Mouse (Mus musculus): ENCODE data around the gene Csnk1g2. TPM values are rescaled to one million over a fixed set of nuclear protein-coding genes. Genes with fewer than 3 reads are reported as not detected.

Csnk1g2 gene
- polyA plus RNA-seq, 1 experiment from 2014 or later = 134 TPM

DNA sequence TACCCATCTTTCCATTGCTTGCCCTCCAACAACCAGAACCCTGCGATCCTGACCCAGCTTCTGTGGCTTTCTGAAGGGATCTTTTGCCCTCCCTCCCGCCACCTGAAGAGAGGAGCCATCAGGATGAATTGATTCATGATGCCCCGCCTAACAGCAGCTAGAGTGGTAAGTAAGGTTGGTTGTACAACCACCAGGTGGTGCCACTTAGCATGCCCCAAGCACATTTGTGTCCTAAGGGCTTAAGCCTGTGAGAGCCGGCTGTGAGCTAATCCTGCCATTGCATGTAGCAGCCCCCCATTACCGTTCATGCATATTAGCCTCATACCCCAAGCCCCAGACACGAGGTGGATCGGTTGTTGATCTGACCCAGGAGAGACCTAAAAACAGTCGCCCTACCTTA is 43.7 kb upstream of the Csnk1g2 start:
- H3K27me3 ChIP-seq (ENCODE audit: control insufficient read depth, insufficient read depth, low read length) = no peaks in the 10 kb centered on the region
- H3K9ac ChIP-seq (ENCODE audit: low read length) = no peak overlapping the region
- no peaks in the 10 kb centered on the region for H3K9me3 ChIP-seq (ENCODE audit: control insufficient read depth, low read length)
- no peak for ATAC-seq (replicated peaks; ENCODE audit: low FRiP score)
- no peaks in the 10 kb centered on the region for H3K36me3 ChIP-seq (ENCODE audit: control insufficient read depth, insufficient read depth, low read length)
- H3K27ac ChIP-seq (ENCODE audit: low read depth, low read length) = no peak overlapping the region
- 10% methylated on average over 8 of the region's 8 CpGs for WGBS
- DNase-seq (ENCODE audit: low spot score) = peak; percentile 74
- no peak overlapping the region for H3K4me3 ChIP-seq (ENCODE audit: low read depth, low read length)
- H3K4me1 ChIP-seq (replicated peaks; ENCODE audit: control insufficient read depth, insufficient read depth, low read length) = peaks cover 11% of the 10 kb centered on the region; the same call in 1 of the 2 replicates
- no peak overlapping the region for H3K4me2 ChIP-seq (ENCODE audit: low read depth, low read length, severe bottlenecking)

GRCm38 (mm10) chr10:80583047-80583446 is 39.6 kb upstream of the Csnk1g2 start:
- H3K9ac ChIP-seq (ENCODE audit: low read length) = no peak overlapping the region

GRCm38 (mm10) chr10:80584045-80584488 is 38.6 kb upstream of the Csnk1g2 start:
- H3K9me3 ChIP-seq (ENCODE audit: control insufficient read depth, low read length) = no peaks in the 10 kb centered on the region
- DNase-seq (ENCODE audit: low spot score) (peak; percentile 53), ATAC-seq (replicated peaks; ENCODE audit: low FRiP score) (no peak)
- 71% methylated on average over 12 of the region's 12 CpGs for WGBS
- H3K36me3 ChIP-seq (ENCODE audit: control insufficient read depth, insufficient read depth, low read length) = no peaks in the 10 kb centered on the region; the same call in 1 of the 2 replicates
- H3K9ac ChIP-seq (ENCODE audit: low read length) = no peak overlapping the region
- no peaks in the 10 kb centered on the region for H3K27me3 ChIP-seq (ENCODE audit: control insufficient read depth, insufficient read depth, low read length)
- no peak overlapping the region for H3K4me2 ChIP-seq (ENCODE audit: low read depth, low read length, severe bottlenecking)
- H3K4me1 ChIP-seq (replicated peaks; ENCODE audit: control insufficient read depth, insufficient read depth, low read length) = peaks cover 9% of the 10 kb centered on the region
- H3K4me3 ChIP-seq (ENCODE audit: low read depth, low read length) = no peak overlapping the region
- H3K27ac ChIP-seq (ENCODE audit: low read depth, low read length) = no peak overlapping the region

More at GRCm38 (mm10) chr10:80583047-80583446, 39.6 kb upstream of the Csnk1g2 start:
- Histone ChIP-seq H3K9me3 (ENCODE audit: control insufficient read depth, low read length) (no peaks in the 10 kb centered on the region), H3K36me3 (ENCODE audit: control insufficient read depth, insufficient read depth, low read length) (no peaks in the 10 kb centered on the region; the same call in 1 of the 2 replicates), H3K4me3 (ENCODE audit: low read depth, low read length) (no peak overlapping the region), H3K4me1 (replicated peaks; ENCODE audit: control insufficient read depth, insufficient read depth, low read length) (peaks cover 4% of the 10 kb centered on the region; the same call in 1 of the 2 replicates), H3K27me3 (ENCODE audit: control insufficient read depth, insufficient read depth, low read length) (no peaks in the 10 kb centered on the region), H3K27ac (ENCODE audit: low read depth, low read length) (no peak overlapping the region), H3K4me2 (ENCODE audit: low read depth, low read length, severe bottlenecking) (no peak overlapping the region)
- WGBS = 87% methylated on average over 5 of the region's 5 CpGs
- DNase-seq (ENCODE audit: low spot score) (no peak), ATAC-seq (replicated peaks; ENCODE audit: low FRiP score) (no peak; the same call in 1 of the 2 replicates)

DNA sequence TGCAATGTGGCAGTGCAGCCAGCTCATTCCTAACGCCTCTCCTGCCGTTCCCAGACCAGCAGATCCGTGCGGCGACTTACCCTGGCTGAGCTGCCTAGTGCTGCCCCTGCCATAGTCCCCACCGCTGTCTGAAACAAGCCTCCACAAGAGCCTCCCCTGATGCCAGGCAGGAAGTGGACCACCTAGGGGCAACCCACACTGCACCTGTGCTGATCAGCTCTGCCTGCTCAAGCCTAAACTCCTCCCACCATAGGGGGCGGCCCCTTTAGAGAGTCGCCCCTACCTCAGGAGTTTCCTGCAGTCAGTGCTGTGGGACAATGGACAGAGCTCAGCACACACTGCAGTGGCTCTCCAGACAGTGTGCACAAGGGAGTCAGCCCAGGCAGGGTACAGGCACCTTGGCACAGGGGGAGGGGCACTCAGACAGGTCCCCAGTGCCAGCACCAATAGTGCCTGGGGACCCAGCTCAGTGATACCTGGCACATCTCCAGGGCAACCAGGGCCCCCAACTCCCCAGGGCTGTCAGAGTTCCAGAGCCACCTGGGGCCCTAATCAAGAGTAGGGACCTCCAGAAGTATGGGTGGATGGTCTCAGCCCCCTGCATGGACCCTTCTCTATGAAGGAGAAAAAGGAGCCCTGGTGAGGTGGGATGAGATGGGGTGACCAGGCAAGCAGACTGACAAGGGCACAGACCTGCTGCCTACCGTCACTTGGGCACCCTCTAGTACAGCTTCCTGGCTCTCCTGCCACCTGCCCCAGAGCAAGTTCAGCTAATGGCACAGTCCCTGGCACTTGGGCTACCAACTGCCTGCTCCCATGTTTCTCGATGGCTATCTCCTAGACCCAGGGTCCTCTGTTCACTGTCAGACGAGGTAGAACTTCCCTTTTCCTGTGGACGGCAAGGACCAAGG is 37.7 kb upstream of the Csnk1g2 start:
- DNase-seq (ENCODE audit: low spot score) = no peak
- no peaks in the 10 kb centered on the region for H3K9me3 ChIP-seq (ENCODE audit: control insufficient read depth, low read length)
- no peak overlapping the region for H3K4me3 ChIP-seq (ENCODE audit: low read depth, low read length)
- H3K4me1 ChIP-seq (replicated peaks; ENCODE audit: control insufficient read depth, insufficient read depth, low read length) = peaks cover 14% of the 10 kb centered on the region
- H3K27me3 ChIP-seq (ENCODE audit: control insufficient read depth, insufficient read depth, low read length) = no peaks in the 10 kb centered on the region
- 74% methylated on average over 12 of the region's 12 CpGs for WGBS
- no peak for ATAC-seq (replicated peaks; ENCODE audit: low FRiP score)
- H3K27ac ChIP-seq (ENCODE audit: low read depth, low read length) = no peak overlapping the region
- H3K4me2 ChIP-seq (ENCODE audit: low read depth, low read length, severe bottlenecking) = no peak overlapping the region
- no peak overlapping the region for H3K9ac ChIP-seq (ENCODE audit: low read length)
- H3K36me3 ChIP-seq (ENCODE audit: control insufficient read depth, insufficient read depth, low read length) = no peaks in the 10 kb centered on the region; the same call in 1 of the 2 replicates

DNA sequence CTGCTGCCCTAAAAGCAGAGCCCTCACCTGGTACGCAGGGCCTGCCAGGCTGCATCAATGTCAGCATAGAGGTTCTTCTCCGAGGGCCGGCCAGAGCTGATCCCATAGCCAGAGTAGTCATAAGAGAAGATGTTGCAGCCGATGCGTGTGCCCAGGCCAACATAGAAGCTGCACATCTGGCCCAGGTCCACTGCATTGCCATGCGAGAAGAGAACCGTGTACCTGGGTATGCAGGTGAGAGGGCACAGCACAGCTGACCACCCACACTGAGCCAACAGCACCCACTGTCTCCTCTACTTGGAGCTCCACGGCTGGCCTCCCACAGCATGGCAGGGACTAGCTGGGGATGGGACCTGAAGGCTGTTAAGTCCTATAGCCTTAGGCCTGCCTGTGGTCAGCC is 37.1 kb upstream of the Csnk1g2 start:
- no peak overlapping the region for H3K4me2 ChIP-seq (ENCODE audit: low read depth, low read length, severe bottlenecking)
- no peak overlapping the region for H3K9ac ChIP-seq (ENCODE audit: low read length)
- H3K27me3 ChIP-seq (ENCODE audit: control insufficient read depth, insufficient read depth, low read length) = no peaks in the 10 kb centered on the region
- peaks cover 14% of the 10 kb centered on the region for H3K4me1 ChIP-seq (replicated peaks; ENCODE audit: control insufficient read depth, insufficient read depth, low read length)
- no peak overlapping the region for H3K4me3 ChIP-seq (ENCODE audit: low read depth, low read length)
- H3K9me3 ChIP-seq (ENCODE audit: control insufficient read depth, low read length) = no peaks in the 10 kb centered on the region
- no peak overlapping the region for H3K27ac ChIP-seq (ENCODE audit: low read depth, low read length)
- no peak for DNase-seq (ENCODE audit: low spot score)
- no peak for ATAC-seq (replicated peaks; ENCODE audit: low FRiP score)
- no peaks in the 10 kb centered on the region; the same call in 1 of the 2 replicates for H3K36me3 ChIP-seq (ENCODE audit: control insufficient read depth, insufficient read depth, low read length)
- WGBS = 93% methylated on average over 8 of the region's 8 CpGs

GRCm38 (mm10) chr10:80586407-80587304 is 36.0 kb upstream of the Csnk1g2 start:
- Histone ChIP-seq H3K36me3 (ENCODE audit: control insufficient read depth, insufficient read depth, low read length) (no peaks in the 10 kb centered on the region; the same call in 1 of the 2 replicates), H3K4me1 (replicated peaks; ENCODE audit: control insufficient read depth, insufficient read depth, low read length) (peaks cover 14% of the 10 kb centered on the region), H3K9me3 (ENCODE audit: control insufficient read depth, low read length) (no peaks in the 10 kb centered on the region), H3K4me3 (ENCODE audit: low read depth, low read length) (no peak overlapping the region), H3K9ac (ENCODE audit: low read length) (no peak overlapping the region), H3K4me2 (ENCODE audit: low read depth, low read length, severe bottlenecking) (no peak overlapping the region), H3K27me3 (ENCODE audit: control insufficient read depth, insufficient read depth, low read length) (no peaks in the 10 kb centered on the region), H3K27ac (ENCODE audit: low read depth, low read length) (0 out of 2 replicates have a peak overlapping the region, but pooled peaks have one; percentile 31)
- ATAC-seq (replicated peaks; ENCODE audit: low FRiP score) (no peak), DNase-seq (ENCODE audit: low spot score) (peak; percentile 52)
- WGBS = 93% methylated on average over 51 of the region's 51 CpGs

- peaks cover 14% of the 10 kb centered on the region for H3K4me1 ChIP-seq (replicated peaks; ENCODE audit: control insufficient read depth, insufficient read depth, low read length)
- DNase-seq (ENCODE audit: low spot score) (peak; percentile 56), ATAC-seq (replicated peaks; ENCODE audit: low FRiP score) (no peak)
These were observed 35.4 kb upstream of the Csnk1g2 start for GRCm38 (mm10) chr10:80587305-80587657.

DNA sequence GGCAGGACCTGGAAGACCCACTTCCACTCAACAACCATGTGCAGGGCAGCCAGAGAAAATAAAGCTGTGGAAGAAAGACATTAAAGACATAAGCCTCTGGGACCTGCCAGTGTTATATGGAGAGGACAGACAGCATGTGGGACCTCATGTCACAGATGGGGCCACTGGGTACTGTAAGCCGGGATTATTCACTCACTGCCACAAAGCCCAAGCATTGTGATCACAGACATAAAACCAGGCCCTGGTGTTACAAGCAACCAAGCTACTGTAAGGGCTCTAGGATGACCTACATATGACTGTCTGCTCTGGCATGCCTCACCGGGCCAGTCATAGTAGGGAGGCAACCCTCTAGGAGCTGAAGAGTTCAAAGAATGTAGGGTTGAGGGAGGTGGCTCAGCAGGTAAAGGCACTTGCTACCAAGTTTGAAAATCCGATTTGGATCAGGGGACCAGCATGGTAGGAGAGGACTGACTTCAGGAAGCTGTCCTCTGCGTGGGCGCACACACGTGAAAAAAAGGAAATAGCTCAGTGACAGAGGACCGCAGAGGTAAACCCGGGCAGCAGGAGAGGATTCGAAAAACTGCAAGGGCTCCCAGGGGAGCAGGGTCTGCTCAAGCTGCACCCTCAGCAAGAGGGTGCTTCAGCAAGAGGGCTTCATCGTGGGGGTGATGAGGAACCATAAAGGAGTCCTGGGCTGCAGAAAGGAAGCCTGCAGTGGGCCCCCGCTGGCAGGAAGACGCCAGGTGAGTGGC is 33.3 kb upstream of the Csnk1g2 start:
- Histone ChIP-seq H3K4me2 (ENCODE audit: low read depth, low read length, severe bottlenecking) (peak overlapping the region; percentile 93), H3K27me3 (ENCODE audit: control insufficient read depth, insufficient read depth, low read length) (no peaks in the 10 kb centered on the region), H3K9ac (ENCODE audit: low read length) (peak overlapping the region; percentile 85), H3K9me3 (ENCODE audit: control insufficient read depth, low read length) (no peaks in the 10 kb centered on the region), H3K36me3 (ENCODE audit: control insufficient read depth, insufficient read depth, low read length) (no peaks in the 10 kb centered on the region; the same call in 1 of the 2 replicates), H3K27ac (ENCODE audit: low read depth, low read length) (no peak overlapping the region), H3K4me1 (replicated peaks; ENCODE audit: control insufficient read depth, insufficient read depth, low read length) (peaks cover 14% of the 10 kb centered on the region), H3K4me3 (ENCODE audit: low read depth, low read length) (peak overlapping the region; percentile 95)
- no peak for ATAC-seq (replicated peaks; ENCODE audit: low FRiP score)
- peak; percentile 50 for DNase-seq (ENCODE audit: low spot score)
- 22% methylated on average over 12 of the region's 12 CpGs for WGBS

More at GRCm38 (mm10) chr10:80587305-80587657, 35.4 kb upstream of the Csnk1g2 start:
- Histone ChIP-seq H3K9ac (ENCODE audit: low read length) (no peak overlapping the region), H3K36me3 (ENCODE audit: control insufficient read depth, insufficient read depth, low read length) (no peaks in the 10 kb centered on the region; the same call in 1 of the 2 replicates), H3K4me3 (ENCODE audit: low read depth, low read length) (no peak overlapping the region), H3K27ac (ENCODE audit: low read depth, low read length) (no peak overlapping the region), H3K27me3 (ENCODE audit: control insufficient read depth, insufficient read depth, low read length) (no peaks in the 10 kb centered on the region), H3K9me3 (ENCODE audit: control insufficient read depth, low read length) (no peaks in the 10 kb centered on the region), H3K4me2 (ENCODE audit: low read depth, low read length, severe bottlenecking) (no peak overlapping the region)
- 62% methylated on average over 4 of the region's 4 CpGs for WGBS
